Mouse (Mus musculus): ENCODE data around the gene Cc2d1a. TPM values are rescaled to one million over a fixed set of nuclear protein-coding genes. Genes with fewer than 3 reads are reported as not detected.

The Cc2d1a gene
- polyA plus RNA-seq, 1 experiment from 2014 or later, result 17.1 TPM

GRCm38 (mm10) chr8:84087156-84087555 lies 60.6 kb downstream of the Cc2d1a start:
- Histone ChIP-seq H3K27me3 (ENCODE audit: control insufficient read depth, insufficient read depth, low read length) (no peaks in the 10 kb centered on the region), H3K27ac (ENCODE audit: low read depth, low read length) (no peak overlapping the region), H3K9me3 (ENCODE audit: control insufficient read depth, low read length) (no peaks in the 10 kb centered on the region), H3K36me3 (ENCODE audit: control insufficient read depth, insufficient read depth, low read length) (peaks cover 5% of the 10 kb centered on the region; the same call in 1 of the 2 replicates), H3K4me3 (ENCODE audit: low read depth, low read length) (no peak overlapping the region), H3K4me2 (ENCODE audit: low read depth, low read length, severe bottlenecking) (no peak overlapping the region), H3K4me1 (replicated peaks; ENCODE audit: control insufficient read depth, insufficient read depth, low read length) (peaks cover 2% of the 10 kb centered on the region; the same call in 1 of the 2 replicates), H3K9ac (ENCODE audit: low read length) (no peak overlapping the region)
- WGBS, result 94% methylated on average over 7 of the region's 7 CpGs
- no peak for DNase-seq (ENCODE audit: low spot score)
- ATAC-seq (replicated peaks; ENCODE audit: low FRiP score), result no peak

GRCm38 (mm10) chr8:84084341-84085115 lies 63.2 kb downstream of the Cc2d1a start:
- no peak for DNase-seq (ENCODE audit: low spot score)
- no peak overlapping the region for H3K27ac ChIP-seq (ENCODE audit: low read depth, low read length)
- H3K4me1 ChIP-seq (replicated peaks; ENCODE audit: control insufficient read depth, insufficient read depth, low read length), result peaks cover 2% of the 10 kb centered on the region; the same call in 1 of the 2 replicates
- no peak overlapping the region for H3K4me2 ChIP-seq (ENCODE audit: low read depth, low read length, severe bottlenecking)
- H3K9me3 ChIP-seq (ENCODE audit: control insufficient read depth, low read length), result no peaks in the 10 kb centered on the region
- WGBS, result 29% methylated on average over 42 of the region's 42 CpGs
- H3K27me3 ChIP-seq (ENCODE audit: control insufficient read depth, insufficient read depth, low read length), result no peaks in the 10 kb centered on the region
- no peak overlapping the region for H3K9ac ChIP-seq (ENCODE audit: low read length)
- no peak; the same call in 1 of the 2 replicates for ATAC-seq (replicated peaks; ENCODE audit: low FRiP score)
- H3K4me3 ChIP-seq (ENCODE audit: low read depth, low read length), result no peak overlapping the region
- peaks cover 2% of the 10 kb centered on the region; the same call in 1 of the 2 replicates for H3K36me3 ChIP-seq (ENCODE audit: control insufficient read depth, insufficient read depth, low read length)

GRCm38 (mm10) chr8:84083829-84084241 lies 63.9 kb downstream of the Cc2d1a start:
- no peak overlapping the region for H3K27ac ChIP-seq (ENCODE audit: low read depth, low read length)
- no peak overlapping the region for H3K4me3 ChIP-seq (ENCODE audit: low read depth, low read length)
- peaks cover 2% of the 10 kb centered on the region; the same call in 1 of the 2 replicates for H3K36me3 ChIP-seq (ENCODE audit: control insufficient read depth, insufficient read depth, low read length)
- ATAC-seq (replicated peaks; ENCODE audit: low FRiP score) (no peak), DNase-seq (ENCODE audit: low spot score) (no peak)
- H3K27me3 ChIP-seq (ENCODE audit: control insufficient read depth, insufficient read depth, low read length), result no peaks in the 10 kb centered on the region
- peaks cover 2% of the 10 kb centered on the region; the same call in 1 of the 2 replicates for H3K4me1 ChIP-seq (replicated peaks; ENCODE audit: control insufficient read depth, insufficient read depth, low read length)
- WGBS, result 27% methylated on average over 8 of the region's 8 CpGs
- H3K9ac ChIP-seq (ENCODE audit: low read length), result no peak overlapping the region
- H3K9me3 ChIP-seq (ENCODE audit: control insufficient read depth, low read length), result no peaks in the 10 kb centered on the region
- H3K4me2 ChIP-seq (ENCODE audit: low read depth, low read length, severe bottlenecking), result no peak overlapping the region

MicroRNAs within 50 kb of the gene (microRNA counts, 519-probe panel; counts per million panel counts)
- microRNA mmu-miR-181c (31.2 counts per million), microRNA mmu-miR-709 (4,211 counts per million, percentile 33 among the panel's probes with 10 or more counts)

Small RNA genes within 50 kb of the gene (microRNA-seq; reads per million reads assigned to microRNA genes)
- not detected for gene Gm25110 (ENCODE audit: insufficient number of aligned reads)
- gene Mir181c (ENCODE audit: insufficient number of aligned reads), result 10,310 reads per million, percentile 92 among the genes with 10 or more reads in this experiment
- gene Mir181d (ENCODE audit: insufficient number of aligned reads), result 11,708 reads per million, percentile 94 among the genes with 10 or more reads in this experiment
- gene Mir709 (ENCODE audit: insufficient number of aligned reads), result not detected

Other genes with a start within 250 kb of the Cc2d1a start
- gene Adgrl1, start 247.8 kb downstream of the Cc2d1a start, polyA plus RNA-seq (2014; fragmentation: Nextera tagmentation; extraction: Ambion mirVana), result 24.5 and 27.8 TPM in 2 replicates
- 0.92 and 1.2 TPM in 2 replicates for gene Gm10644, start 192.7 kb downstream of the Cc2d1a start, polyA plus RNA-seq (2014; fragmentation: Nextera tagmentation; extraction: Ambion mirVana)
- gene Asf1b, start 192.4 kb downstream of the Cc2d1a start, polyA plus RNA-seq (2014; fragmentation: Nextera tagmentation; extraction: Ambion mirVana), result 92.7 and 94.0 TPM in 2 replicates
- 171 and 189 TPM in 2 replicates for gene Prkaca, start 174.9 kb downstream of the Cc2d1a start, polyA plus RNA-seq (2014; fragmentation: Nextera tagmentation; extraction: Ambion mirVana)
- gene Samd1, start 150.3 kb downstream of the Cc2d1a start, polyA plus RNA-seq (2014; fragmentation: Nextera tagmentation; extraction: Ambion mirVana), result 12.3 and 16.8 TPM in 2 replicates
- gene 1700067K01Rik, start 146.4 kb downstream of the Cc2d1a start, polyA plus RNA-seq (2014; fragmentation: Nextera tagmentation; extraction: Ambion mirVana), result 0.87 and 0.90 TPM in 2 replicates
- gene 2210011C24Rik, start 135.8 kb downstream of the Cc2d1a start, polyA plus RNA-seq (2014; fragmentation: Nextera tagmentation; extraction: Ambion mirVana), result 0.47 and 0.73 TPM in 2 replicates
- gene Palm3, start 126.5 kb downstream of the Cc2d1a start, polyA plus RNA-seq (2014; fragmentation: Nextera tagmentation; extraction: Ambion mirVana), result 2.5 and 4.4 TPM in 2 replicates
- gene Il27ra, start 105.3 kb downstream of the Cc2d1a start, polyA plus RNA-seq (2014; fragmentation: Nextera tagmentation; extraction: Ambion mirVana), result 0.19 and 0.24 TPM in 2 replicates
- not detected in 2 replicates for gene Rln3, start 102.9 kb downstream of the Cc2d1a start, polyA plus RNA-seq (2014; fragmentation: Nextera tagmentation; extraction: Ambion mirVana)
- gene Gm10643, start 82.8 kb downstream of the Cc2d1a start, polyA plus RNA-seq (2014; fragmentation: Nextera tagmentation; extraction: Ambion mirVana), result 1.4 and 1.6 TPM in 2 replicates
- gene Rfx1, start 81.1 kb downstream of the Cc2d1a start, polyA plus RNA-seq (2014; fragmentation: Nextera tagmentation; extraction: Ambion mirVana), result 11.0 and 11.5 TPM in 2 replicates
- 14.4 and 14.5 TPM in 2 replicates for gene Dcaf15, start 43.2 kb downstream of the Cc2d1a start, polyA plus RNA-seq (2014; fragmentation: Nextera tagmentation; extraction: Ambion mirVana)
- gene Podnl1, start 21.9 kb downstream of the Cc2d1a start, polyA plus RNA-seq (2014; fragmentation: Nextera tagmentation; extraction: Ambion mirVana), result 0.17 and 0.21 TPM in 2 replicates
- gene 4930432K21Rik, start 89 bp upstream of the Cc2d1a start, polyA plus RNA-seq (2014; fragmentation: Nextera tagmentation; extraction: Ambion mirVana), result 1.2 and 1.5 TPM in 2 replicates
- 2.9 and 5.0 TPM in 2 replicates for gene Nanos3, start 37.3 kb upstream of the Cc2d1a start, polyA plus RNA-seq (2014; fragmentation: Nextera tagmentation; extraction: Ambion mirVana)
- gene Zswim4, start 89.1 kb upstream of the Cc2d1a start, polyA plus RNA-seq (2014; fragmentation: Nextera tagmentation; extraction: Ambion mirVana), result 34.7 and 37.1 TPM in 2 replicates
- 277 and 303 TPM in 2 replicates for gene D8Ertd738e, start 101.8 kb upstream of the Cc2d1a start, polyA plus RNA-seq (2014; fragmentation: Nextera tagmentation; extraction: Ambion mirVana)
- gene Mri1, start 109.4 kb upstream of the Cc2d1a start, polyA plus RNA-seq (2014; fragmentation: Nextera tagmentation; extraction: Ambion mirVana), result 52.0 and 59.6 TPM in 2 replicates
- gene Ccdc130, start 122.4 kb upstream of the Cc2d1a start, polyA plus RNA-seq (2014; fragmentation: Nextera tagmentation; extraction: Ambion mirVana), result 21.0 and 25.5 TPM in 2 replicates
- 6.9 and 7.7 TPM in 2 replicates for gene Cacna1a, start 240.5 kb upstream of the Cc2d1a start, polyA plus RNA-seq (2014; fragmentation: Nextera tagmentation; extraction: Ambion mirVana)